Mouse (Mus musculus): ENCODE measurements around the gene Gm19426. TPM values are rescaled to one million over a fixed set of nuclear protein-coding genes. Genes with fewer than 3 reads are reported as not detected.

Gm19426 gene
- polyA plus RNA-seq, 1 experiment from 2014 or later, result 6.1 TPM

- Histone ChIP-seq H3K4me1 (peaks cover 14% of the 10 kb centered on the region), H3K9me3 (replicated peaks) (no peaks in the 10 kb centered on the region), H3K9ac (no peak overlapping the region), H3K36me3 (ENCODE audit: poor library complexity, severe bottlenecking) (no peaks in the 10 kb centered on the region), H3K27ac (no peak overlapping the region), H3K4me2 (no peak overlapping the region), H3K27me3 (no peaks in the 10 kb centered on the region), H3K4me3 (no peak overlapping the region)
- 81% methylated on average over 5 of the region's 5 CpGs for WGBS
- no peak for ATAC-seq
Observed at GRCm38 (mm10) chr2:84773195-84773594, 29.7 kb upstream of the Gm19426 start.

- H3K4me1 ChIP-seq, result peaks cover 14% of the 10 kb centered on the region
- H3K36me3 ChIP-seq (ENCODE audit: poor library complexity, severe bottlenecking), result no peaks in the 10 kb centered on the region
- no peaks in the 10 kb centered on the region for H3K9me3 ChIP-seq (replicated peaks)
- ATAC-seq, result no peak
- no peak overlapping the region for H3K4me2 ChIP-seq
- no peak overlapping the region for H3K27ac ChIP-seq
- WGBS, result 87% methylated on average over 4 of the region's 4 CpGs
- H3K27me3 ChIP-seq, result no peaks in the 10 kb centered on the region
- H3K9ac ChIP-seq, result no peak overlapping the region
- H3K4me3 ChIP-seq, result no peak overlapping the region
Observed at GRCm38 (mm10) chr2:84772454-84772853, 29.0 kb upstream of the Gm19426 start.

- Histone ChIP-seq H3K27ac (no peak overlapping the region), H3K27me3 (no peaks in the 10 kb centered on the region), H3K36me3 (ENCODE audit: poor library complexity, severe bottlenecking) (no peaks in the 10 kb centered on the region), H3K9ac (no peak overlapping the region), H3K4me1 (peaks cover 14% of the 10 kb centered on the region), H3K4me2 (no peak overlapping the region), H3K9me3 (replicated peaks) (no peaks in the 10 kb centered on the region), H3K4me3 (no peak overlapping the region)
- no peak for ATAC-seq
- WGBS, result 81% methylated on average over 6 of the region's 6 CpGs
Observed at GRCm38 (mm10) chr2:84770501-84770900, 27.0 kb upstream of the Gm19426 start.

GRCm38 (mm10) chr2:84762818-84763217 is 19.4 kb upstream of the Gm19426 start:
- Histone ChIP-seq H3K27ac (no peak overlapping the region), H3K4me1 (no peaks in the 10 kb centered on the region), H3K9ac (no peak overlapping the region), H3K4me2 (no peak overlapping the region), H3K27me3 (no peaks in the 10 kb centered on the region), H3K9me3 (replicated peaks) (no peaks in the 10 kb centered on the region), H3K4me3 (no peak overlapping the region), H3K36me3 (ENCODE audit: poor library complexity, severe bottlenecking) (peaks cover 3% of the 10 kb centered on the region; the same call in 1 of the 2 replicates)
- WGBS, result 70% methylated on average over 1 of the region's 1 CpGs
- no peak for ATAC-seq

GRCm38 (mm10) chr2:84762295-84762694 is 18.8 kb upstream of the Gm19426 start:
- no peaks in the 10 kb centered on the region for H3K9me3 ChIP-seq (replicated peaks)
- H3K27ac ChIP-seq, result no peak overlapping the region
- no peak overlapping the region for H3K9ac ChIP-seq
- ATAC-seq, result no peak
- peaks cover 3% of the 10 kb centered on the region; the same call in 1 of the 2 replicates for H3K36me3 ChIP-seq (ENCODE audit: poor library complexity, severe bottlenecking)
- no peak overlapping the region for H3K4me3 ChIP-seq
- WGBS, result 28% methylated on average over 4 of the region's 4 CpGs
- no peak overlapping the region for H3K4me2 ChIP-seq
- H3K27me3 ChIP-seq, result no peaks in the 10 kb centered on the region
- no peaks in the 10 kb centered on the region for H3K4me1 ChIP-seq

GRCm38 (mm10) chr2:84761840-84762239 is 18.4 kb upstream of the Gm19426 start:
- peaks cover 3% of the 10 kb centered on the region; the same call in 1 of the 2 replicates for H3K36me3 ChIP-seq (ENCODE audit: poor library complexity, severe bottlenecking)
- WGBS, result 90% methylated on average over 1 of the region's 1 CpGs
- H3K4me1 ChIP-seq, result no peaks in the 10 kb centered on the region
- no peak overlapping the region for H3K27ac ChIP-seq
- no peaks in the 10 kb centered on the region for H3K9me3 ChIP-seq (replicated peaks)
- no peak for ATAC-seq
- no peak overlapping the region for H3K4me3 ChIP-seq
- H3K4me2 ChIP-seq, result no peak overlapping the region
- no peak overlapping the region for H3K9ac ChIP-seq
- no peaks in the 10 kb centered on the region for H3K27me3 ChIP-seq

GRCm38 (mm10) chr2:84761309-84761708 is 17.9 kb upstream of the Gm19426 start:
- no peak overlapping the region for H3K9ac ChIP-seq
- H3K4me1 ChIP-seq, result no peaks in the 10 kb centered on the region
- no peak overlapping the region for H3K4me3 ChIP-seq
- H3K36me3 ChIP-seq (ENCODE audit: poor library complexity, severe bottlenecking), result peaks cover 3% of the 10 kb centered on the region; the same call in 1 of the 2 replicates
- no peak for ATAC-seq
- no peak overlapping the region for H3K27ac ChIP-seq
- H3K4me2 ChIP-seq, result no peak overlapping the region
- 92% methylated on average over 3 of the region's 3 CpGs for WGBS
- no peaks in the 10 kb centered on the region for H3K27me3 ChIP-seq
- no peaks in the 10 kb centered on the region for H3K9me3 ChIP-seq (replicated peaks)

GRCm38 (mm10) chr2:84760777-84761176 is 17.3 kb upstream of the Gm19426 start:
- H3K27me3 ChIP-seq, result no peaks in the 10 kb centered on the region
- H3K4me3 ChIP-seq, result no peak overlapping the region
- peaks cover 3% of the 10 kb centered on the region; the same call in 1 of the 2 replicates for H3K36me3 ChIP-seq (ENCODE audit: poor library complexity, severe bottlenecking)
- H3K9me3 ChIP-seq (replicated peaks), result no peaks in the 10 kb centered on the region
- no peak for ATAC-seq
- 70% methylated on average over 8 of the region's 8 CpGs for WGBS
- H3K4me2 ChIP-seq, result no peak overlapping the region
- H3K4me1 ChIP-seq, result no peaks in the 10 kb centered on the region
- no peak overlapping the region for H3K27ac ChIP-seq
- H3K9ac ChIP-seq, result no peak overlapping the region

GRCm38 (mm10) chr2:84758542-84759127 is 15.2 kb upstream of the Gm19426 start:
- Histone ChIP-seq H3K4me3 (no peak overlapping the region), H3K36me3 (ENCODE audit: poor library complexity, severe bottlenecking) (no peaks in the 10 kb centered on the region), H3K27me3 (no peaks in the 10 kb centered on the region), H3K9ac (no peak overlapping the region), H3K4me2 (no peak overlapping the region), H3K4me1 (no peaks in the 10 kb centered on the region), H3K27ac (no peak overlapping the region), H3K9me3 (replicated peaks) (no peaks in the 10 kb centered on the region)
- peak; percentile 78 for ATAC-seq
- WGBS, result 0% methylated on average over 2 of the region's 2 CpGs

GRCm38 (mm10) chr2:84757026-84757682 is 13.7 kb upstream of the Gm19426 start:
- no peaks in the 10 kb centered on the region for H3K27me3 ChIP-seq
- ATAC-seq, result no peak

GRCm38 (mm10) chr2:84756245-84756644 is 12.8 kb upstream of the Gm19426 start:
- H3K4me2 ChIP-seq, result no peak overlapping the region
- H3K9ac ChIP-seq, result no peak overlapping the region
- H3K27ac ChIP-seq, result no peak overlapping the region
- H3K27me3 ChIP-seq, result no peaks in the 10 kb centered on the region
- no peaks in the 10 kb centered on the region for H3K9me3 ChIP-seq (replicated peaks)
- no peak for ATAC-seq
- no peaks in the 10 kb centered on the region for H3K4me1 ChIP-seq
- WGBS, result 84% methylated on average over 5 of the region's 5 CpGs
- H3K4me3 ChIP-seq, result no peak overlapping the region
- H3K36me3 ChIP-seq (ENCODE audit: poor library complexity, severe bottlenecking), result no peaks in the 10 kb centered on the region

More at GRCm38 (mm10) chr2:84757026-84757682, 13.7 kb upstream of the Gm19426 start:
- H3K4me3 ChIP-seq, result no peak overlapping the region
- WGBS, result 59% methylated on average over 7 of the region's 7 CpGs
- H3K27ac ChIP-seq, result no peak overlapping the region
- H3K36me3 ChIP-seq (ENCODE audit: poor library complexity, severe bottlenecking), result no peaks in the 10 kb centered on the region
- no peaks in the 10 kb centered on the region for H3K4me1 ChIP-seq
- H3K4me2 ChIP-seq, result no peak overlapping the region
- no peaks in the 10 kb centered on the region for H3K9me3 ChIP-seq (replicated peaks)
- no peak overlapping the region for H3K9ac ChIP-seq

- Histone ChIP-seq H3K4me3 (no peak overlapping the region), H3K4me1 (no peaks in the 10 kb centered on the region), H3K9me3 (replicated peaks) (no peaks in the 10 kb centered on the region), H3K36me3 (ENCODE audit: poor library complexity, severe bottlenecking) (no peaks in the 10 kb centered on the region), H3K27me3 (no peaks in the 10 kb centered on the region), H3K9ac (no peak overlapping the region), H3K27ac (no peak overlapping the region), H3K4me2 (no peak overlapping the region)
- no peak for ATAC-seq
- WGBS, result 86% methylated on average over 6 of the region's 6 CpGs
Observed at GRCm38 (mm10) chr2:84750115-84750514, 6.7 kb upstream of the Gm19426 start.

All from forebrain, embryonic 13.5 days (tissue).